Mouse (Mus musculus): ENCODE measurements at regions not wholly inside any gene's neighbourhood (a gene's known extent, or its start where the extent isn't known, plus 50 kb on each side); places are given as distances from the start of the nearest gene placed in this dataset.

DNA sequence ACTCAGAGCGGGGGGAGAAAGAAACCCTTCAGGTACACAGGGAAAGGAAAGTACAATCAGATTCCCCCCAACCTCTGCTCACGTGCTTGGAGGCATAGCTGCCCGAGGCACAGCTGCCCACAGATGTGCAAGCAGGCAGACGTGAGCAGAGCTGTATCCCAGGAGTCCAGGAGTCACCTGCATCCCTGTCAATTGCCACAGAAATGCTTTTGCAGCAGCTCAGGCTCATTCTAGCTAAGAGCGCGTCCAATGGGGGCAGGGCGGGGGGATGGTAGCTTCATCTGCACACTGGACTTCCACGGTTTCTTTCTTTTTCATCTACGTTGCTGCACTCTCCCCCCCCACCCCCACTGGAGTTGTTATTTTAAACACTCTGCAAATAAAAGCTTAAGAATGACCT lies 66.0 kb upstream of the Fat4 start:
- no peak for DNase-seq (ENCODE audit: low spot score in 2 of 2)

DNA sequence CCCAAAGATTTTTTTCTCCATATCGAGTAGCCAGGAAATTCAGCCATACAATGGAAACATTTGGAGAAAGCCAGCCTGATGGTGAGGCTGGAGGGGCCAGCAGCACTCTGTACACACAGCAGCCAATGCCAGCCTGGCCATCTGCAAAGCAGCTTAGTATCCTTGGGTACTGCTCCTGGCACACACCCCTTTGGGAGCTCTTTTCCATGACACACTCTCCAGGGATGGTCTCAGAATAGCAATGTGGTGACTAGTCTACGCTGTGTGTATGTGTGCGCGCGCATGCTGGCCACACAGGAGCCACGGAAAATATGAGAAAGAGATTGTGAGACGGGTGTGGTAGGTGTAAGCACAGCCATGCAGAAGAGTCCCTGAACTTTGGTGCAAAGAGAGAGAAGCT lies 66.4 kb upstream of the Fat4 start:
- DNase-seq (ENCODE audit: low spot score in 2 of 2): no peak

DNA sequence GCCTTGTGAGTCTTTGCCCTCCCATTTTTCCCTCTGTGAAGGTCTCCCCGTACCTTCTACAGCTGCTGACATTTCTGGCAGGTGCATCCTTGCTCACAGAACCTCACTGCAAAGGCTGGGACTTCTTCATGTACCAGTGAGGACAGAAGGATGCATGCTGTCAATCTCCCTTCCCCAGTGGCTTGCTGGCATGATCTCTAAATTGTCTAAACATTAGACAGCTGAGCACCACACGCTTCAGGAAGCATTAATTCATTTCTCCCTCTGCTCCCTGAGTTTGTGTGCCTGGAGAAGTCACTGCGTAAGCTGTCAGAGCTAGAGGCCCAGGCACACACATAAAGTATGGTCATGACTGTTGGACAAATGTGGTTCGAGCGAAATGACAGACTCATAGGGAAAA lies 69.1 kb upstream of the Fat4 start:
- no peak for DNase-seq (ENCODE audit: low spot score in 2 of 2)

DNA sequence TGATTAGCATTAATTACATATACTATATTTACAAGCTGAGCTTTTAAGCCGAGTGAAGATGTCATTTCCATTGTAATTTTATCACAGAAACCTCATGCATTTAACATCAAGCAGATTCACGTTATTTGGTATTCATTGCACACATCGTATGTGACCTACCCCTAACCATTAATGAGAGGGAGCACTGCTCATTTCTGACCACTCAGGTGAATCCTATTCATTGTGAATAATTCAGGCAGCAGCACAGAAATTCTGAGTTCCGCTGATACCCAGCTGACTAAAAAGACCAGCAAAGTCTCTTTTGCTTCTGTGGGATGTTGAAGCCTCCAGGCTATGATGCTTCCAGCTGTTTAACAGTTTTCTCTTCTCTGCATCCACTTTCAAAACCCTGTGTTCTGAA lies 74.3 kb upstream of the Fat4 start:
- DNase-seq (ENCODE audit: low spot score in 2 of 2): no peak

DNA sequence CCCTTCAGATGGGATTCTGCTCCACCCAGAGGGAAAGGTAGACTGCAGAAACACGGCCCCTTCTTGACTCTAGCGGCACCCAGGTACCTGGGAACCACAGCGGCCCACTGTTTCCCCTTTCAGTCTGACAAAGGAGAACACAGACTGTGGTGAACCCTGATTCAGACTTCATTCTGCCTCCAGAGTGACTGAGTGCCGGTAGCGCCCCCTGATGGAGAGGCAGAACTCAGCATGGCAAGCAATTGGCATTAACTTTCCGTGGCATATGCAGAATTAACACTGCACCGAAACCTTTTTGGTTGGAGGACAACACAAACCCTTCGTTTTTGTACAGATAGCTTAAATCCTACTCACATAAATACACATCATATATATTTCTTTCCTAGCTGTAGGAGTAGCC lies 75.1 kb upstream of the Fat4 start:
- DNase-seq (ENCODE audit: low spot score in 2 of 2): no peak

DNA sequence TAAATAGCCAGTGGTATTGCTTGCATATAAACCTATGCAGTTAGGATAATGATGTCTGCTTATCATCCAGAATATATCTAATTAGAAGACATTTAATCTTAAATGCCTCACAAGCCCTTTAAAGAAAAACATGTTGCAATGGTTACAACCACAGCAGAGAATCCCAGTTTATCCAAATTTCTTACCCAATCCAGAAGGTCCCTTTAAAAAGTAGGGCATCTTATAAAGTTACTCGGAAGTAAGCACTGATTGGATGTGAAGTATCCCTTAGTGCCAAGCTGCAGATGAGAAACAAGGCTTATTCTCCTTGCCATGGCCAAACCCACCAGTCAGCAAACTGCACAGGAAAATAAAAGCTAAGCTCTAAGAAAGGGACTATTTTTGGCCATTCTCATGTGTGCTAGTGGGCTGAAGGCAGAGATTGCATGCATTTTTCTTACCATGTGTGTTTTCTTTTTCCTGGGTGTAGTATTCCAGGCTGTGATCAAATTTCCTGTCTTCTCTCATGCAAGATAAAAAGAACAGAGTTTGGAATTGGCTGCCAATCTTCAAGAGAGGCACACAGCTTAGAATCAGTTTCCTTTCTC lies 80.2 kb upstream of the Fat4 start:
- DNase-seq (ENCODE audit: low spot score in 2 of 2): no peak

DNA sequence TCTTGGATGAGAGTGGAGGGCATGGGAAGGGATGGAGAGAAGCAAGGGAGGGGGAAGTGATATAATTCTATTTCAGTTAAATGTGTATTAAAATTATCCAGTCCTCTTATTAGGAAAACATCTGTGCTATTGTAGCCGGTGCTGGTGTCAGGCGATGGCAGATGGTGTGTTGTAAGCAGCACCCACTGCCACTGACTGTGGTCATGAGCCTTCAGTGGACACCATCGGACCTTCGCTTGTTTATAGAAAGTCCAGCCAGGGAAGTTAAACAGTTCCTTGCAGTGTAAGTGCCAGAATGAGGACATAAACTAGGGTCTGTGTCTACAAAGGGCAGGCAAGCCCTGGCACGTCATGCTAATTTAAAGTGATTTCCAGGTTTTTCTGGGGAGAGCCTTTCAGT lies 80.7 kb upstream of the Fat4 start:
- DNase-seq (ENCODE audit: low spot score in 2 of 2): no peak

DNA sequence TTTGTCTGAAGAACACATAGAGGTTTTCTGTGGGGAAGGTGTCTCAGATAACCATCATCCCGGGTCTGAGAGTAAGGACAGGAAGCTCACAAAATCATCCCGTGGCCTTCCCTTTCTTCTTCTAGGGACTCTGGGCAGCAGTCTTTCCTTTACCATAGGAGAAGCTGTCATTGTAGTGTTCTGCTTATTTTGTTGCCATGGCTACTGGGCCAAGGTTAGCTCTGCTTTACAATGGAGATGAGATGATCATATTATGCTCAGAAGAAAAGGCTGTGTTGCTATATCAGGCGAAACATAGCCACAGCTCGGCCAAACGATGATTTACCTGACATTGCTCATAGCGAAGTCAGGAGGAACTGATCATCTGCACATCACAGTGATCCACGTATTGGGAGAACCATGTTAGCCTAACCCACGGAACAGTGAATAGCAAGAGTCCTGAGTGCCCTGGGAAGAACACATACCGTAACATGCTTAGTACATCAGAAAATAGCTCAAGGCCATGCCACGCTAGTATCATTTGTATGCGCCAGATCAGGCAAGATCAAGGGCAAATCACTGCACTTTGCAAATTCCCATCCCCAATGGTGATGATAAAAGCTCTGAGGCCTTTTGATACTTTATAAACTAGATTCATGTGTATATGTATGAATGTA lies 91.0 kb upstream of the Fat4 start:
- DNase-seq (ENCODE audit: low spot score in 2 of 2): no peak

DNA sequence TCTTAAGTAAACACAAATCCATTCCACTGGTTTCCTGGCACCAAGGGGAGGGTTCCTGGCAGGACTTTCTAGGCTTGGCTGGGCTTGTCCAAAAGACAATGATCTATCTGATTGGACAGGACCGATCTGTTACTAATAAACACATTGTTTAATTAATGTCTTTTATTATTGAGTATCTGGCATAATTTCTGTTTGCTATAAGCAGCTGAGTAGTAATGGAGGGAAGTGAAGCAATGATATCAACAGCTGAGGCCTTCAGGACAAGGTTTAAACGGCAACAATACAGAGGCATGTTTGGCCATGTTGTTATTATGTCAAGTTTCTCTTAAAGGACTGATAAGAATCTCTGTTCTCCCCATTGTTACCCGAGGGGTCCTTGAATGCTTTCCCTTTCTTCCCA lies 93.5 kb upstream of the Fat4 start:
- no peak for DNase-seq (ENCODE audit: low spot score in 2 of 2)

DNA sequence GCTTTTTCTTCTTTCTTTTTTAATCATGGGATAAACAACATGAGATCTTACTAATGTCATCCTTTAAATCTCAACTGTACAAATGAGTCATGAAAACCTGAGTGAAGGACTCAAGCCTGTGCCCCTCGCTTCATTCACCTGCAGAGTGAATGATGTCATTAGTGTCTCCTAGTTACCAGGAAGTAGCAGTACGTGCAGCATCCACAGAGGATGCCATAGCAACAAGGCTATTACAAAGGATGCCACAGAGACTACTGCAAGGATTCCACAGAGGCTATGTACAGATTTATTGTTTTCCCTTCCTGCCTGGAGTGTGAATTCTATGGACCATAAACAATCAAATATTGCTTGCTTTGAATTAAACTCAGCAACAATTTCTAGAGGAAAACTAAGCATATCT lies 98.0 kb upstream of the Fat4 start:
- DNase-seq (ENCODE audit: low spot score in 2 of 2): no peak

DNA sequence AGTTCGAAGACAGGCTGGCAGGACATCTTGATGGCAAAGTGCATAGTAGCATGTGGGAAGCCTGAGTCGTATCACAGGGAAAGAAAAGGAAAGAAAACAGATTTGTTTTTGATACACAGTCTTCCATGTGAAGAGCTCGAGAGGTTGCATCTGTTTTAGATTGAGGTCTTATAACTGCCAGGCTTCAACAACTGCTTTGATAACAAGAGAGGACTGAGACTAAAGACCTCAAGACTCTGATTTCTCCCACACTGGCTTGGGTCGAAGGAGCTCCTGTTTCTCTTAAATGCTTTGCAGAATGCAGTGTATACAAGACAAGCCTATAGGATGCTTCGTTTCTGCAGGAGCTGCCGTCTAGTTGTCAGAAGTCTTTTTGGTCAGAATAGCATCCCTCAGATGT lies 103.0 kb upstream of the Fat4 start:
- DNase-seq (ENCODE audit: low spot score in 2 of 2): no peak

DNA sequence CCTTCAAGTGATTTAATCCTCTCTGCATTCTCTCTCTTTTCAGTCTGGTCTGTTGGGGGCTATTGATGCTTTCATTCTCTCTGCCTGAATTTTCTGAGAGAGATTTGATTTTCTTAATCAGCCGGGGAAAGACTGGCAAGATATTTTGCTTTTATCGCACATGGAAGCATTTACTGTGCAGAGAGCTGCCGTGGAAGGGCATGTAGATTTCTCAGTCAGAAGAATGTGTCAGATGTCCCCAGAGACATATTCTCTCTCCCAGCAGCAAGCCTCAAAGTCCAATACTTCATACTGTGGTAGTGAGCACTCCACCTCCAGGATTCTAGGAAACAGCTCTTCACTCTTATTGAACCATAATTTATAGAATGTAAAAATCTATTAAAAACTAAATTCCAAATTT lies 103.7 kb upstream of the Fat4 start:
- no peak for DNase-seq (ENCODE audit: low spot score in 2 of 2)

DNA sequence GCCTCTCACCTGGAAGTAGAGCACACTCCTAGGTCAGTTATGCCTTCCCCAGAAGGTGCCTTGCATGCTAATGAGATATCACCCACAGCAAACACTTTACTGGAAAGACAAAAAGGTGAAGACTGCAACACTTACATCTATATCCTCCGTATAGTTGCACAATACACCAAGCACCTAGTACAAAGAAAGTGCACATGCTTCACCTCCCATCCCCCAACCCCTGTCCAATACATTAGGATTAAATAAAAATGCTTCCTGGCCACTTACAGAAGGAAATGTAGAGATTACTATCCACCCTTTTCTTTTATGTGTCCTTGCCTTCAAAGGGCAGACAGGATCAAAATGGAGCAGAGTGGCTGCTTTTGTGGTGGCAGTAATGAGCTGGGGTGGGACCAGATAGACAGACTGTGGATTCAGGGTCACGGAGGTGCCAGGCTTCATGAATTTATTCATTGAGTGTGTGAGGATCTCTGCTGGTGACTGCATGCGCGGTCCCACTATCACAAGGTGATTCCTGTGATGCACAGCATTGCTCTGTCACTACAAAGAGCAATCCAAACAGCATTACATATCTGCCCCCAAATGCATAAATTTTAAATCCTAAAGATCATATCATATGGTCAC lies 109.9 kb upstream of the Fat4 start:
- no peak for DNase-seq (ENCODE audit: low spot score in 2 of 2)

DNA sequence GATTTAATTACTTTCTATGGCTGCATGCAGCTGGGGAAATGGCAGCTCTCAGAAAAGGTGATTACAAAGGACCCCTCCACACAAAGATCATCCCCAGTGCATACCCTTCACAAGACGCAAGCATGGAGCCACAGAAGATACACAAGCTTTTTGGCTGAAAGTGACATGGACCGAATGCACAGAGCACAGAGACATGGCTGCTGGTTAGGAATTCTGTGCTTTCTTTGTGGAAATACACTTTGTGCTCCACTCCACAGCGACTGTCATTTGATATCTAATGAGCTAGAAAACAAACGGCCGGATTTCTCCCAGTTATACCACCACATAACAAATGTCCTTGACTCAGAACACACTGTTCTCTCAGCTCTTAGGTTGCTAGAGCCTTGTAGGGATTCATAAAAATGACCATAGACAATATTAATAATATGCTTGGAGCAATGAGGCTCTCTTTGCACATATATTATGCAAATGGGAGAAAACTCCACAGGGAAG lies 132.1 kb upstream of the Fat4 start:
- no peak for DNase-seq (ENCODE audit: low spot score in 2 of 2)

DNA sequence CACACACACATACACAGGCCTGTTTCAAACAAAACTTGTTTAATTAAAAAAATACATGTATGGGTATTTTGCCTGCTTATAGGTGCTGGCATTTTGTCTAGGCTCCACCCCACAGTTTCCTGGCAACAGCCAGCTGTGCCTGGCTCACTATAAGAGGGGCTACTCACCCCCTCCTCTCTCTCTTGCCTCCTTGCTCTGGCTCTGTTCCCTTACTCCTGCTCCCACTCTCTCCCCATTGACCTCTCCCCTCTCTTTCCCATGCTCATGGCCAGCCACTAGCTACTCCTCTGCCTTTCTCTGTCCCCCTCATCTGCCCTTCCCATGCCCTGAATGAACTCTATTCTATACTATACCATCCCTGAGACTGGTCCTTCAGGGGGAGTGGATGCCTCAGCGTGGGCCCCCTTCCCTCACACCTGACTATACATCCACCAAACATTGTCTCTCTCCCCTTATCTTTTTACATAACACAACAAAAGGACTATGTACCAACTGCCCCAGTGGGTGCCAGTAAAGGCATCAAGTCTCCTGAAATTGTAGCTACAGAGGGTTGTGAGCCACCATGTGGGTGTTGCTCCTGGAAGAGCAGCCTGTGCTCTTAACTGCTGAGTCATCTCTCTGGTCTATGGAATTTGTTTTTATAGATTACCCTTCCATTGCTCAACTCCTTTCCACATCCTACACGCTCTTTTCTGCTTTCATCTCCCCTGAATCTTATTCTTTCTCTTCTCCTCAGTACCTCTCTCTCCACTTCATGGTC lies 133.1 kb upstream of the Fat4 start:
- DNase-seq (ENCODE audit: low spot score in 2 of 2): peak in 1 of 2 experiments; percentile 29

DNA sequence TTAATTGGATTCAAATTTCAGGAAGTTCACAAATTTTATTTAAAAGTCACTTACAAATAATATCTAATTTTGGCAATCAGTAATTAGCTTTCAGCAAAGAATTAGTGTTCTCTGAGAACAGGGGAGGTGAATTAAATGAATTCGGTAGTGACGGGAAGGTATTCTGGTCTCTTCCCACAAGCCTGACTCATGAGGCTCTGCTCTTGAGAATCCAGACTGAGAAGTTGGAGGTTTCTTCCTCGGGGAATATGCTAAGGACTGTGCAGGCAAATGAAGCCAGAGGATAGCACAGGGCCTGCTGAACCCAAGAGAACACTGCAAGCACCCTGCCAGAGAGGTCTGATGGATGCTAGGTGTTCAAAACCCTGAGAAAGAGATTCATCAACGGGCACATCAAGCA lies 144.6 kb upstream of the Fat4 start:
- DNase-seq (ENCODE audit: low spot score in 2 of 2): no peak

DNA sequence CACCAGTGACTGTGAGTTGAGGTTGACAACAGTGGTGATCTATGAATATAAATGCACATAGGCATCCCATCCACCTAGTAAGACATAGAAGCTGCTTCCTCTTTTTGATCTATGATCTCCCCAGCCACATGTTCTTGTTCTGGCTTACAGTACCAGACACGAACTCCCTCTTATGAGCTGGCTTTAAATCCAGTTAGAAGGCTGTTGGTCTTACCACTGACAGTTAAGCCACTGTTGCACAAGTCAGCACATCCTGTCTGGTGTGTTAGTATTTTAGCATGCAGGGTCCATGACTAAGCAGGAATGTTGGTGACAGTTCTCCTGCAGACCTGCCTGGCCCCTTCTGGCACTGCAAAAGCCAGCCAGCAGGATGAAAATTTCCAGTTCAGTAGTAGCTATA lies 164.1 kb upstream of the Fat4 start:
- DNase-seq (ENCODE audit: low spot score in 2 of 2): no peak

DNA sequence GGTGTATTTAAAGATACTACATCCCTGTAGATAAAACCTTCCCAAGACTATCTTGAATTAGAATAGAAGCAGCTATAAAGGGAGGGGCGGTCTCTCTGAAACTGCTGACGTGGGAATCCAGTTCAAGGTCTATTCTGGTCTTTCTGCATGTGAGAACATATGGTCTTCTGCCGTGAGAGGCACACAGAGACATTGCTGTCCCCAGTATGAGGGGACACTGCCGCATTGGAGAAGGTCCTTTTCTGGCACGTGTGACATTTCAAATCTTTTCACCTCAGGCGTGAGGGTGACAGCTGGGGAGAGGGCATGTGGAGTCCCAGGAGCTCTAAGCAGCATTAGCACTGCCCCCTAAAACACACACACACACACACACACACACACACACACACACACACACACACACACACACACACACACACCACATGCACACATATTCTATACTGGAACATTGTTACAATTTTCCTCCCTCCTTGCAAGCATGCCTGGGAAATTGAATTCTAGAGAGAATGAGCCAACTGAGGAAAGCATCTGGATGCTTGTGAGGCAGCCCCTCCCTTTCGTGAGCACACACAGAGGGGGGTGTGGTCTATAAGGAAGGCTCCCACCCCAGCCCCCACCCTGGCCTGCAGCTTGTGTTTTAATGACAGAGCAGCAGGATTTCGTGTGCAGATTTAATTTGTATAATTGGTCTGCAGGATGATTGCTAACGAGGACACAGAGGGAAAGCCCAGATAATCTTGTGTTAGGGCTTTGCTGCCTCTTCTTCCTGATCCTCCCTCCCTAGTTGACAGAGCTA lies 174.5 kb upstream of the Fat4 start:
- no peak for DNase-seq (ENCODE audit: low spot score in 2 of 2)

DNA sequence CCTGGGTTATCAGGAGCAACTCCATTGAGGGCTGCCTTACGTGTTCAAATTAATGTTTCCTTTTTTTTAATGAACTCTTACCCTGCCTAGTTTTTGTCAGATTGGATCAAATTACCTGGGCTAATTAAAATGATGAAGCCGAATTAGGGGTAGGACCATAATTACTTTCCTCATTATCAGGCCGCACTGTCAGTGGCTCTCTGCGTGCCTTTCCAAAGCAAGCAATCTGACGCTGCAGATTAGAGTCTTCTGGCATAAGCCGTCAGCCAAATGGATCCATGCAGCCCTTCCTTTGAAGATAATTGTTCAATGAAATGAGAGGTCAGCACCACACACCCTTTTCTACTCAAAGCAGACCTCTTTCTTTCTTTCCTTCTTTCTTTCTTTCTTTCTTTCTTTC lies 175.5 kb upstream of the Fat4 start:
- DNase-seq (ENCODE audit: low spot score in 2 of 2): no peak

DNA sequence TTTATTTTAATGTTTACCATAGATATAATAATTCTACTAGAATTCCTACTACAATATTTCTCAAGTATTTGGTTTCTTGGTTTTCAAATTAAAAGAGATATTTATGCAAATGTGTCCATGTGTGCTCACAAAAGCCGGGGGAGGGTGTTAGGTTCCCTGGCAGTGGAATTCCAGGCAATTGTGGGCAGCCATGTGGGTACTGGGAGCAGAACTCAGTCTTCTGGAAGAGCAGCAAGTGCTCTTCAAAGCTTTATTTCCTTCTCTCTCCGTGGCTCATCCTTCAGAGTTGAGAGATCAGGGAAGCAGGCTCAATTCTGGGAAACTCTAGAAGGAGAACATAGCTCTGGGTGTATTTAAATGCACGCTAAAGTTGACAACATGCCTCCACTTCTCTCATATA lies 178.8 kb upstream of the Fat4 start:
- DNase-seq (ENCODE audit: low spot score in 2 of 2): peak; percentile 31 to 56

DNA sequence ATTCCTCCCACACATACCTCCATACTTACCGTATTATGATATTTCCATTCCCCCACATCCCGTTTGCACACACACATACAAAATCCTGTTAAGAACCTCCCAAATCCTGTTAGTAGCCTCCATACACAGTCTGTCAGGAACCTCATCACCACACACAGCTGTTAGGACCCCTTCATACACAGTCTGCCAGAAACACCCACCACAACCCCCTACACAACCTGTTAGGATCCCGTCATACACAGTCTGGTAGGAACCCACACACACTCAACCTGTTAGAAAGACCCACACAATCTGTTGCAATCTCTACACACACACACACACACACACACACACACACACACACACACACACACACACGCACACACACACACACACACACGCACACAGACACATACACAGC lies 187.5 kb upstream of the Fat4 start:
- no peak for DNase-seq (ENCODE audit: low spot score in 2 of 2)

DNA sequence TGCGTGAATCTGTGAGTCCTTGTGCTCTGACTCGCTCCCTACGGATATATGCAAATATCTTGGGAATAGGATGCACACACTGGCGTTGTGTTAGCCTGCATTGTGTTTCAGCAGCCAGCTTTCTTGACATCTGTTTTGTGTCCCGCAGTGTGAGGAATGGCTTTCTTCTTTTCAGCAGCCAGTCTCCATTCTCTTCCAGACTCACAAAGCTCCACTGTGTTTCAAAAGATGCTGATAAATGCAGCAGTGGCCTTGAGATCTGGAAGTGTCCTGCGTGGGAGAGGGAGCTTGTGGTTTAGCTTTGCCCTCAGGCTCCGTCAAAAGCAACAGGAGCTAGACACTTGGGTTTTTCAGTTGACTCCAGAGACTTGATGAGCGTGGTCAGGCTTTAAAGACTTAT lies 188.9 kb upstream of the Fat4 start:
- no peak for DNase-seq (ENCODE audit: low spot score in 2 of 2)
